Mouse (Mus musculus): Measurements from ENCODE around the gene Ndufv3.
A peak's percentile ranks its signal among the peaks of the same experiment; 100 is the strongest.

Ndufv3 gene

DNA sequence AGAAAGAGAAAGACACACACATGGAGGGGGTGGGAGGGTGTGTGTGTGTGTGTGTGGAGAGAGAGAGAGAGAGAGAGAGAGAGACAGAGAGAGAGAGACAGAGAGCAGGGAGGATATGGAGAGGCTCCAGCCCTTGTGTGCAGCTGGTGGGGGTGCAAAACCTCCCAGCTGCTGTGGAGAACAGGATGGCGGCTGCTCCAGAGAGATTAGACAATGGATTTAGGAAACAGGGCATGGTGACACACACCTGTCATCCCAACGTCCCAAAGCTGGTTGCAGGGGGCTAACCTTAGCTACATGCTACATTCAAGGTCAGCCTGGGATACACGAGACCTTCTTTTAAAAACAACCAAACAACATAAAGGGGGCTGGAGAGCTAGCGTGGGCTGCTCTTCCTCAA is 36.3 kb downstream of the Ndufv3 start:
- no peak for DNase-seq (ENCODE audit: extremely low read depth, low read depth)

DNA sequence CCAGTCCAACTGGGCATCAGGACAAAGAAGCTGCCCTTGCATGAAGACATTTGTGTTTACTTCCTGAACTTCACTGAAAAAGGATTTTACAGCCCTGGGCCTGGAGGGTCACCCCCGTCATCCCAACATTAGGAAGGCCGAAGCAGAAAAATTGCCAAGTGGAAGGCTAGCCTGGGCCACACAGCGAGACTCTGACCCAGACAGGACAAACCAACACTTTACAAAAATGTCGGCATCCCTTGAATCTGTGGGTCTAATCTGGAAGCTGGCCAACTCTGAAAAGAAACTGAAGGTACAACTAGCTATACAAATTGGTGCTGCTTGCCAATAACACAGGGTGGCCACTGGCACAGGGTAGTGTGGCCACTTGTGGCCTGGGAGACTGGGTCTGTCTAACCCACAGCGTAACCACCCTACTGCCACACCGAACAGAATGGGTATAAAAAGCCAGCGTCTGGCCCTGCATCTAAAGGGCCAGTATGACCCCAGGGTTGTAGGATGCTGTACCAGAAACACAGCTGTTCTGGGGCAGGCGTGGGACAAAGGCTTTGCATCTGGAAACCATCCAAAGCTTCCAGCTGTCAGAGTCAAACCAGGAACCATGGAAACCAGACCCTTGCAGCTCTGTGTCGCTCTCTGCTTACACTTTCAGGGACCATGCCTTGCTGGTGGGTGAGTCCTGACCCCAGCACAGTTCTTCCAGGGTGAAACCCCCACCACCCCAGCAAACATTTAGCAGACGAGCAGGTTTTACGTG is 37.4 kb downstream of the Ndufv3 start:
- DNase-seq (ENCODE audit: extremely low read depth, low read depth): peak; percentile 2

DNA sequence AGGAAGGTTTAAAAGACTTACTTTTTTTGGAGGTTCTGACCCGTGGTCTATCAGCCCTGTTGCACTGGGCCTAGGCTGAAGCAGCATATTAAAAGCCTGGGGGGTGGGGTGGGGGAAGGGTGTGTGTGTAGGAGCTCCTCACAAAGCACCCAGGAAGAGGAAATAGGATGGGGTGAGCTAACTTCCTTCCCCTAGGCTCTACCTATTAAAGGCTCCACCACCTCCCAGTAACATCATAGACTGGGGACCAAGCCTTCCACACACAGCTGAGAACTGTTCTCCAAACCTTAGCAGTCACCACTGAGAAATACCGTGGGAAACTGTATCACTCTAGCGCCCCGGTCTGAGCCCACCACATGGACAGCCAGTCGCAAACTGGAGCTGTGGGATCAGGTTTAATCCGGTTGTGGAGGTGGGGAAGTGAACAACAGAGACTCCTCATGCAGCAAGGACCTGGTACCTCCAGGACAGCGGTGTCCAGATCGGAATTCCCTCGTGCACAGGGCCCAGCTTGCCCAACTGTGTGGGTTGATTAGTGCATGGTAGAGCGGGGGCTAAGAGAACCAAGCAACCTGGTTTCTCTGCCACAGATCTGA is 38.1 kb downstream of the Ndufv3 start:
- peak; percentile 47 for DNase-seq (ENCODE audit: extremely low read depth, low read depth)

DNA sequence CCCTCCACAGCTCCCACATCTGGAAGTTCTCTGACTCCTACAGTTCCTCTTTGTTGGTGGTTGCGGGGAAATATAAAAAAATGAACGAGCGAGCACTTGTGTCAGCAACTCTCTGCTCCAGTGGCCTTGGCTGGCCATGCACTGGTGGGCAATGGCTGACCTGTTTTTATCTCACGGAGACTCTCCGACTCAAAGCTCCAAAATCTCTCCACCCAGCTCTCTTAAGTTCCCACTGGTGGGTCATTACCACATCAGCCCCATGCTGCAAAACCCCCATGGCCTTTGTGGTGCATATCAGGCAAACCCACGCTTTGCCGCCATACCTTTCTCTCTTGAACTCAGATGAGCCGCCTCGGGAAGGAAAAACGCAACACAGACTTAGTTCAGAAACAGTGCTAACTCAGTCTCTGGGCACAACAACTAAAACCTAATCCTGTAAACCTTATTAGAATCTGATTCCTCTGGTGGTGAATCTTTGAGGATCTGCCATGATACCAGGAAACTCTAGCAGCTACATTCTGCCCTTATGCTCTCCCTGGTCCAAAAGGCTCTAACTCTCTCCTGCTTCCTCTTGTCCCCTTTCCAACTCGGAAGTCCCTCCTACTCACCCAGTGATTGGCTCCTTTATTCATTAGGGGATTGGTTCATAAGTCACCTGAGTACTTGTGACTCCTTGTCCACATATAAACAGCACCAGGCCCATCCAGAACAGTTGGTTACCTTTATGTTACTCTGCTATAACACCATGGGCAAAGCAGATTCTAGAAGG is 39.3 kb downstream of the Ndufv3 start:
- DNase-seq (ENCODE audit: extremely low read depth, low read depth): peak; percentile 70

DNA sequence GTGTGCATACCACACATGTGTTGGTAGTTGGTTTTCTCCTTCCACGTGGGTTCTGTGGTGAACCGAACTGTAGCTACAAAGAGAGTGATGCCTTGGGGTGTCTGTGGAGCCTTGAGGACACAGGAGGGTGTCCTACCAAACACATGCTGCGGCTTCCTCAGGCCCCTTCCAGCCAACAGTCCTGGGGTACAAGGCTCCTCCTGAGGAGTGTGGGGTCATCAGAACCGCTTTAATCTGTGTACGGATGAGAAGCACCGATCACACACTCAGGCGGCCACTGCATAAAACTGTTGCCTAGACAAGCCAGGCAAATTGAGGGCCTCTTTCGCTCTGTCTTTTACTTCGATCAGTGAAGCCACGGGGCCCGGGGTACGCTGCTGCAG is 43.7 kb downstream of the Ndufv3 start:
- DNase-seq (ENCODE audit: extremely low read depth, low read depth): peak; percentile 42

DNA sequence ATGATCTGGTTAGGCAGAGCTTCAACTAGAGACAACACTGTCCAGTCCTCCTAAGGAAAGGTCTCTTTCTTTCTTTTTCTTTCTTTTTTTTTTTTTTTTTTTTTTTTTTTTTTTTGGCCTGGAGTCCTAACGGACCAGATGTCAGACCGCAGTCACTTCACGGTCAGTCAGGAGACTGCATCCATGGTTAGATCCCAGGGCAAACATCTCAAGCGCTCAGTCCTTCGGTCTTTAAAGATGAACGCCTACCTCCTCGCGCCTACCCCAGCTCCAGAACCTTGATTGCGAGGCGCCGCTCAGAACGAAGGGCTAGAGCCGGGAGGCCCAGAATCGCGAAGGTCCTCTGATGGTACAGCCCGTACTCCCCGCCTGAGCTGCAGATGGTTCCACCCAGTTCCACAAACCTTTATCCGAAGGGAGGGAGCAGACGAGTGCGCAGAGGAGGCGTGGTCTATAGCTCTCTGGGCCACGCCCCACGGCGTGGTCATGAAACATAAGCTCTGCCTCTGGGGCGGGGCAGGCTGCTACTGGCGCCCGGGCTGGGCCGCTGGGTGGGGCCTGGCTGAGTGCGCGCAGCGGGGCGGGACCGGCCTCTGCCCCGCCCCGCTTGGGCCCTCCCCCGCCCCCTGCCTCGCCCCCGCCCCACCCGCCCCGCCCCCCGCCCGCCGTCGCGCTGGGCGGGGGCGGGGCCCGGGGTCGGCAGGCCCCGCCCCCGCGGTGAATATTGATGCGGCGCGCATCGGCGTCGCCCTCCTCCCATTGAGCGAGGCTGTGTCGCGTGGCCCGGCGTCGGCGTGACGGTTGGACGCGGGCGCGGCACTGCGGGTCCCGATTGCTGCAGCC is 44.3 kb downstream of the Ndufv3 start, which contains the start of gene Pknox1:
Pknox1 (plus strand) TSS at position 720 of the 843 bp plus-strand sequence.
- DNase-seq (ENCODE audit: extremely low read depth, low read depth): peak; percentile 95

DNA sequence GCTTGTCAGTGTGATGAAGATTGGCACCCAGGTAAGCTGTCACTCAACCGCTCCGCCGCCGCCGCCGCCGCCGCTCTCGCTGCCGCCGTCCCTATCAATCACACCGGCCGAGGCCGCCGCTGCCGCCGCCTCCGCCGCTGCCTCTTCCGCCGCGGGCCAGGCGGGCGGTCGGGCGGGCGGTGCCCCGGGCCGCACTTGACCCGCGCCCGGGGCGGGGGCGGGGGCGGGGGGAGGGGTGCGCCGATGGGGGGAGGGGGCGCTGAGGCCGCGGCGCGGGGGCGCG is 44.9 kb downstream of the Ndufv3 start:
- DNase-seq (ENCODE audit: extremely low read depth, low read depth): no peak

DNA sequence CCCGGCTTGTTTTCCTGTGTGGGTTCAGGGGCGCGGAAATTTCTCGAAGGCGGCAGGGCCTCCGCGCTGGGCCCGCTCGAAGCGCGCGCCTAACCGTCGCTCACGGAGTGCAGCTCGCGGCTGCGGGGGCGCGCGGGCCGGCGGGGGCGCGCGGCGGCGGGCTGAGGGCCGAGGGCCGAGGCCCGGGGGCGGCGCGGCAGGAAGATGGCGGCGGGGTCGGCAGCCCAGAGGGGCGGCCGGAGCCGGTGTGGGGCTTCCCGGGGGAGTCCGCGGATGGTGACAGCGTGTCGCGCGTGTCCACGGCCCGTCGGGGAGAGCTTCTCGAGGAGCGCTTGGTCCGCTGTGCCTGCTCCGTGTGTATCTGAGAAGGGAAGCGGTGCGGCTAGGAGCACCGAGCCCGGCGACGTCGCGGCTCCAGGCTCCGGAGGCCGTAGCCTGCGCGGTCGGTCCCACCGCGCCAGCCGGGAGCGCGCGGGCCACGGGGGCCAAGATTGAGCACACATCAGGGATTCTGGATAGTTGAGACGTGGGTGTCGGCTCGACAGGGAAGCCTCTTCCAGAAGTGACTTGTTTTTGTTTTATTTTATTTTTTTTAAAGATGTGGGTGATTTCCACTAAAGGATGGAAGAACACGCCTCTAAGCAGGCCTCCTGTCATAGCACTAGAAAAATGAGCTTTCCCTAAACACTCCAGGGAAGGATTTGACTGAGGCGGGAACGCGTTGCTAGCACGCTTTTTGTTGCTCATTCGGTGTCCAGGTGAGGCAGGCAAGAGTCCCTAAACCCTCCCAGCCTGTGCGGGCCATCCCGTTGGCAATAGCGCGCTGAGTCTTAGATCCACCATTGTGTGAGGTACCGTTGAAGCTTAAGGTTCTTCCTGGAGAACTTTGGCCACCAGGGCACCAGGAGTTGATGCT is 45.5 kb downstream of the Ndufv3 start:
- DNase-seq (ENCODE audit: extremely low read depth, low read depth): peak; percentile 21

DNA sequence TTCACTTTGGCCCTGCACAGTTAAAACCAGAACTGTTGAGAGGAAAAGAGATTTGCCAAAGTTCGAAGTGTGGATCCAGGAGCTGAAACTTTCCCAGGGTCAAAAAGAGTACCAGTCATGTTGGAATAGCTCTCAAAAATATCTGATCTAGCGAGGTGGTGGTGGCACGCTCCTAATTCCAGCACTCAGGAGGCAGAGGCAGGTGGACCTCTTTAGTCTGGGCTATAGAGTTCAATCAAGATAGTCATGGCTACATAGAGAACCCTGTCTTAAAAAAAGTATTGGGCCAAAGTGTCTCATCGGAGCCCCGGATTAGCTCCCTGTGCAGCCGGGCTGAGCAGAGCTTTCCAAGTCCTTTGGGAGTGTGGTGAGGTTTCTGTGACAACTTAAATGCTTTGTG is 46.4 kb downstream of the Ndufv3 start:
- no peak for DNase-seq (ENCODE audit: extremely low read depth, low read depth)

DNA sequence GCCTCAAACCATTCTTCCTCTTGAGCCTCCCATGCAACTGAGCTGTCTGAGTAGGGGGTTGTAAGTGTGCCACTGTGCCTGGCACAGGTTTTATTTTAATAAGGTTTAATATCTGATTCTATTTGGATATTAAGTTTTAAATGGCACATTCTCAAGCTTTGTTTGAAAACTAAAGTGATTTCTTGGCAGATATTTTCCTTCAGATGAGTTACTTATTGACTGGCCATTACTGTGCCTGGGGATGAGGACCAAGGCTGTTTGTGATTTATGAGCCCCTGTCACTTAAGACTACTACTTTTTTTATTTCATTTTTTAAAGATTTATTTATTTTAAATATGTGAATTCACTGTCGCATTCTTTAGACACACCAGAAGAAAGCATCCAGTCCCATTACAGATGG is 49.8 kb downstream of the Ndufv3 start:
- DNase-seq (ENCODE audit: extremely low read depth, low read depth): no peak

DNA sequence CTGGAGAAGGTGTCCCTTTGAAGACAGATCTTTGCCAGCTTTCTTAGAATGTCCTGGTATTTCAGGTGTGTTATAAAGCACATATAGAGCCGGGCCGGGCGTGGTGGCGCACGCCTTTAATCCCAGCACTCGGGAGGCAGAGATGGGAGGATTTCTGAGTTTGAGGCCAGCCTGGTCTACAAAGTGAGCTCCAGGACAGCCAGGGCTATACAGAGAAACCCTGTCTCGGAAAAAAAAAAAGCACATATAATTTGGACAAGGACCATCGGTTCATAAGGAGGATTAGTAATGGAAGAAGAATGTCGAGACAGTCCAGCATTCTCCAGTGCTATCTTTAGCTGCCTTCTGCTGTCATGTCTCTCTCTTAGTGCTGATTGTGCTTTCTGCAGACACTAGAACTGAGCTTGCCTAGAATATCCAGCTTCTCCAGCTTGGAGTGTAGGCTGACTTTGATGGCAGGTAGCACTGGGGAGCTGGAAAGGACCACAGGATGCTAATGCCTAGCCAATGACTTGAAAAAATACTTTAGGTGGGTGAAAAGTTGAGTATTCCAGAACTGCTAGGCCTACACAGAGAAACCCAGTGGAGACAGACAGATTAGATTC is 50.5 kb downstream of the Ndufv3 start:
- DNase-seq (ENCODE audit: extremely low read depth, low read depth): peak; percentile 52

DNA sequence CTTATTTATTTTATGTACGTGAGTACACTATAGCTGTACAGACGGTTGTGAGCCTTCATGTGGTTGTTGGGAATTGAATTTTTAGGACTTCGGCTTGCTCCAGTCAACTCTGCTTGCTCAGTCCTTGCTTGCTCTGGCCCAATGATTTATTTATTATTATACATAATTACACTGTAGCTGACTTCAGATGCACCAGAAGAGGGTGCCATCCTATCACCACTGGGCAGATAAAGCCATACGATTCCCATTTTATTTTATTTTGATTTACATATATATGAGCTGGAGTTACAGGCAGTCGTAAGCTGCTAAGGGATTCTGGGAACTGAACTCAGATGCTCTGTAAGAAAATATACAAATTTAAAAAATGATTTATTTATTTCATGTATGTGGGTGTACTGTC is 51.8 kb downstream of the Ndufv3 start:
- no peak for DNase-seq (ENCODE audit: extremely low read depth, low read depth)

DNA sequence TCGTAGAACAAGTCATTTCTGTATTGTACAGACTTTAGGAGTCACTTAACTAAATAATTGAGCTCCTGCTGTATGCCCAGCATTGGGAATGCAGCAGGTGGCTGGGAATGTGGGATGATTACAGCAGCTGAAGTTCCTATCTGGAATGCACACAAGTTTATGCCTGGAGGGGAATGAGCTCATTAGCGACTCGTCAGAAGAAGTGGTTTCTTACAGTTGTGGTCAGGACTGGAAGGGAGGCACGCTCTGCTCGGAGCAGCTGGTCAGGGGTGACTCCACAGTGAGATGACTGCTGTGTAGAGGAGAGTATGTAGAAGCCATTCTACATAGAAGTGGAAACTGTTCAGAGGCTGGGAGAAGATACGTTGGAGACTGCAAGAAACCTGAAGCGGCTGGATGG is 54.7 kb downstream of the Ndufv3 start:
- no peak for DNase-seq (ENCODE audit: extremely low read depth, low read depth)

DNA sequence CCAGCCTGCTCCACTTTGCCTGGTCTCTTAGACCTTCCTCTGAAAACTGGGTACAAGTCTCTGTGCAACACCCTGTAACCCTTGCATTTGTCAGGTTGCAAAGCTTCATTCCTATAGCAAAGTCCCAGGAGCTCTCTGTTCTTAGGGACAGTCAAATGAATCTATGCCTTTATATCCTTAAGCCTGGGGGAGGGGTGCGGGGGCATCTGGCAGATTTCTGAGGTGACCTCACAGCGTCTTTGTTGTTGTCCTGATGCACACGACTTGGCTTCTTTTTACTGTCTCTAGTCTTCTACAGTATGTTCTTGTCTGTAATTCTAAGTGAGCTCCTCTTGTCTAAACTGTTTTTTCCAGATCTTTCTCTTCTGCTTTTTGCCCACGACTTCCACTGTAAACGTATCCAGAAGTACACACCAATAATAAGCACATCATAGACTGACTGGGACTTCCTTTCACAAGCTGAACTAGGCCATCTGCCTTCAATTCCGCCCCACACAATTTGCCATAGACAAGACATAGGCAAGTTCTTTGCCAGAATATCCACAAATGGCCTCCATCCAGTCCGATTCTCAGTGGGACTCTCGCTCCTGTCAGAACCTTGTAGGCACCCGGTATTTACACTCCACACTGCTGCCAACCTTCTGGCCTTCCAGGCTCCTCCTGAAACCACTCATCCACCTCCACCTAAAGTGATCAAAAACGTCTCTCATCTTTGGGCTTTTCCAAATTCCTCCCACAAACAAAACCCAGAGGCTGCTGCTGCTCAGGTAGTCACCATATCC is 56.7 kb downstream of the Ndufv3 start:
- no peak for DNase-seq (ENCODE audit: extremely low read depth, low read depth)

DNA sequence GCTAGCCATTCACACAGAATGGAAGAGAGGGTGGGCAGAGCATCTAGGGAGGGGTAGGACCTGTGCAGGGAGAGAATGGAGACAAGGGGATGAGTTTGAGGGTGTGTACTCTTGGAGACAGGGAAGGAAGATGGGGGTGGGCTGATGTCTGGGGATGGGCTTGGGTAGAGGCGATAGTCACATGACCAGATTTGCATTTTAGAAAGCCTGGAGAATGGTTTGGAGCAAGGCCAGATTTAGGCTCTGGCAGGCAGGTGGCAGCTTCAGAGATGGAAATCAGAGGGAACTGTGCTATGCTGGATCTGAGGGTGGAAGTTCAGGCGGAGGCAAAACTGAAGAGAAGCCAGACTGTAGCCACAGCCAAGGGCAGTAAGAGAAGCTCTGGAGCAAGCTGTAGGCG is 60.4 kb downstream of the Ndufv3 start:
- DNase-seq (ENCODE audit: extremely low read depth, low read depth): no peak
